Mouse (Mus musculus): ENCODE measurements around the gene Ccdc57.
"Not testable (repeated sequence)": the region's sequence is repeated elsewhere in the genome, so short reads cannot be mapped to it uniquely, and the experiment has no call there.

The Ccdc57 gene

DNA sequence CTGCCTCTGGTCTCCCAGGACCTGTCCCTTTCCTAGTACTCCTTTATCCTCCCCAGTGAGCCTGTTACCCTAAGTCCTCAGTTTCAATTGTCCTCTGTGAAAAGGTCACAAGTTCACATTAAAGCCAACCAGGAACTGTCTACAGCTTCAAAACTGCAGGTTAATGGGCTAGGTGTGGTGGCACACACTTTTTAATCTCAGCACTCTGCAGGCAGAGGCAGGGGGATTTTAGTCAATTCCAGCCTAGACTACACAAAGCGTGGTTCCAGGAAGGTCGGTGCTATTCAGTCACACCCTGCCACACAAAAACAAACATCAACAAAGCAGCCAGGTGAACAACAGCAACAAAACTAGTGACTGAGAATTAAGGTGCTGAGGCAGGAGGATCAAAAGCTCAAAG, 81.1 kb downstream of the Ccdc57 start:
- DNase-seq (ENCODE audit: low spot score in 2 of 2): no peak

GRCm38 (mm10) chr11:120851132-120851531, 81.5 kb downstream of the Ccdc57 start:
- no peak for DNase-seq (ENCODE audit: low spot score in 2 of 2)

GRCm38 (mm10) chr11:120850331-120851030, 82.2 kb downstream of the Ccdc57 start:
- peak; percentile 34 to 63 for DNase-seq (ENCODE audit: low spot score in 2 of 2)

DNA sequence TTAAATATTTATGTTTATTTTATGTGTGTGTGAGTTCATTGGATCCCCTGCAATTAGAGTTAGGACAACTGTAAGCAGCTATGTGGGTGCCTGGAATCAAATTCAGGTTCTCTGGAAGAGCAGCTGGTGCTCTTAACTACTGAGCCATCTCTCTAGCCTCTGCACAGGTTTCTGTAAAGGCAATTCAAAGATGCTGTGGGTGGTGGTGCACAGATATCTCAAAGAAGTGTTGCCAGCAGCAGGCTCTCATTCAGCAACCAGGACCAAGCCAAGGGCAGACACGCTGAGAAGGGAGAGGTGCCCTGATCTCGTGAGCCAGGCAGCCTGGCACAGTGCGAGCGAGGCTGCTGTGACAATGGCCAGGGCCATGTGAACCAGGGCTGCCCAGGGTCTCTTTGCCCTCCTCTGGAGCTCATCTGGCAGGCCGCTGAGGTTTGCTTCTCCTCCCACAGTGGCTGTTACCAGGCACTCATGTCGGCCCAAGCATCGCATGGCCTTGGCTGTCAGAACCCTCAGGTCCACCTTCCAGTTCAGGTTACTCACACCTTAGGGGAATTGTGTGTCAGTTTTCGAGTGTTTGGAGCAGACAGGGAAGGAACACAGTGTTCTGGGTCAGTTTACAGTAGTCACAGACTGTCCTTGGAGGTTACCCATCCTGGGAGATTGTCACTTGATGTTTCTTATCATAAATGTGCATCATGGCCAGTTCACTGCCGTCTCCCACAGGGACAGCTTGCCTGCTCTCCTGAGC, 85.8 kb downstream of the Ccdc57 start:
- no peak for DNase-seq (ENCODE audit: low spot score in 2 of 2)

GRCm38 (mm10) chr11:120844329-120844728, 88.3 kb downstream of the Ccdc57 start:
- no peak for DNase-seq (ENCODE audit: low spot score in 2 of 2)

DNA sequence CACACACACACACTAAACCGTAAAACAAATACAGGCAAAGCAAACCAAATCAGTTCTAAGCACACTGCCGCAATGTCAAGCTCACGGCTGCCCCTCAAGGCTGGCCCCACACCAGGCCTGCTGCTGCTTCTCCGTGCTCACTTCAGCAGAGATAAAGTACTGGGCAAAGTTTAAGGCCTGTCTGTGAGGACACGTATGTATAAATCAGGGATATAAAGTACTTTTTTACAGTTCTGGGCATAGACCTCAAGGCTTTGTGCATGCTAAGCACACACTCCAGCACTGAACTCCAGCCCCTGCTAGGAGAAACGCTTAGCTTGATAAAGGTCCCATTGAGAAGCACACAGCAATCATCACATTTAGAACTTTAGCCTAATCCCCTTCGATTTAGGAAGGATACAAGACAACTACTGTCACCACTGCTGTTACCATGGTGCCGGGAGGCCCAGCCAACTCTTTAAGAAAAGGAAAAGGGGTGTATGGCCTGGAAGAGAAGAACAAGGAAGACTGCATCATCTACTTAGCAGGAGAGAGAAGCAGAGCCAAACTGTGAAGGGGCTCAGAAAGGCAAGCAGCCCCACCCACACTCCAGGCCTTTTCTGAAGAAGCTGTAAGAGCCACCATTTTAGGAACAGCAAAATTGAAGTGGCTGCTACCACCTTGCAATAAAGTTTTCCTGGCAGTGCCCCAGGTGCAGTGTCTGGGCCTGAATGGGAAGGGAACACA, 99.0 kb downstream of the Ccdc57 start:
- no peak for DNase-seq (ENCODE audit: low spot score in 2 of 2)

DNA sequence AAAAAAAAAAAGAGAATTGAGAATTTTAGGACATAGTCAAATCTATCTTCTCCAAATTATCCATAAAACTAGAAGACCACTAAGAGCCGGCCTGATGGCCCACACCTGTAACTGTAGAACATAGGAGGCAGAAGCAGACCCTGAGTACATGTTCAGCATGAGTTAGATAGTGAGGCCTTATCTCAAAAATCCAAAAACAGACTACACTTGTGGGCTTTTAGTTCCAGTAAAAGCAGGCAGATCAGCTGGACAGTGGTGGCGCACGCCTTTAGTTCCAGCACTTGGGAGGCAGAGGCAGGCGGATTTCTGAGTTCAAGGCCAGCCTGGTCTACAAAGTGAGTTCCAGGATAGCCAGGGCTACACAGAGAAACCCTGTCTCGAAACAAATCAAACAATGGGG, 99.7 kb downstream of the Ccdc57 start:
- not testable (repeated sequence) for DNase-seq (ENCODE audit: low spot score in 2 of 2)

- DNase-seq (ENCODE audit: low spot score in 2 of 2): no peak
Measured at GRCm38 (mm10) chr11:120831659-120832440, 100.8 kb downstream of the Ccdc57 start.

GRCm38 (mm10) chr11:120830686-120831085, 102.0 kb downstream of the Ccdc57 start:
- no peak for DNase-seq (ENCODE audit: low spot score in 2 of 2)

- DNase-seq (ENCODE audit: low spot score in 2 of 2): no peak
Measured at GRCm38 (mm10) chr11:120829757-120830532, 102.7 kb downstream of the Ccdc57 start.

GRCm38 (mm10) chr11:120828416-120828815, 104.3 kb downstream of the Ccdc57 start:
- DNase-seq (ENCODE audit: low spot score in 2 of 2): no peak

DNA sequence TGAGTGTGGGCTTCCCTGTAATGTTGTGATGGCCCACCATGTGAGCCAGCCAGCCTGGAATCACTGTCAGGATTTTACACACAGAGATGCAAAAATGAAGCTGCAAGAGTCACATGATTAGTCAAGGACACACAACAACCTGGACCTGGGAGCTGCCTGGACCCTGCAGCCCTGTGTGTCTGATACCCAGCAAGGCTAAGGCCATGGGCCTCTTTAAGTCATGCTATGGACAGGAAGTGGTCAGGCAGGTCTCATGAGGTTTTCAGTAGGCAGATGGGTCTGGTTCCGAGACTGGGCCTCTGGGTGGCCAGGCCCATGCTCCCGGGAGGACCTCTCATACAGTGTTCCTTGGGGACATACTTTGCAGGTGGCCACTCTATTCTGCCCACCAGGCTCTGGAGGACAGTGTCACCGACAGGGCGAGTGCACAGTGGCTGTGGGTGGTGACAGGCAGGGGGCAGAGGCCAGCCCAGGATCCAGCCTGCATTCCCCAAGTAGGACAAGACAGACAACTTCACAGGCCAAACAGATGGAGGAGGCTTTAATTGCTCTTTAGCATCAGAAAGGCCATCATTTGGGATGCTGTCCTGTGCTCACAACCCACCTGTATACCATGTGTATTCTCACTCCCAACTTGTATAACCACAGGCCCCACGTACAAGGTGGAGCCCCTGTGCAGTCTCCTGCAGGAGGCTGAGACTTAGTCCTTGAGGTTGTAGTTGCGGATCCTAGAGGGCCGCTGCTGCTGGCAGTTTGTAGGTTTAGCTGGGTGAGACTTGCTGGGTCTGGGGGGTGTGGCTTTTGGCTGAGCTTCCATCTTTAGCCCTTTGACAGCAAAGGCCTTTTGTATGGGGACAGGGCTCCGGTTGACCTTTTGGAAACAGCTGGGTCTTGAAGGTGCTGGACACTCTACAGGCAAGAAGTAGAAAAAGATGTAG, 106.4 kb downstream of the Ccdc57 start:
- peak in 1 of 2 experiments; percentile 36 for DNase-seq (ENCODE audit: low spot score in 2 of 2)

DNA sequence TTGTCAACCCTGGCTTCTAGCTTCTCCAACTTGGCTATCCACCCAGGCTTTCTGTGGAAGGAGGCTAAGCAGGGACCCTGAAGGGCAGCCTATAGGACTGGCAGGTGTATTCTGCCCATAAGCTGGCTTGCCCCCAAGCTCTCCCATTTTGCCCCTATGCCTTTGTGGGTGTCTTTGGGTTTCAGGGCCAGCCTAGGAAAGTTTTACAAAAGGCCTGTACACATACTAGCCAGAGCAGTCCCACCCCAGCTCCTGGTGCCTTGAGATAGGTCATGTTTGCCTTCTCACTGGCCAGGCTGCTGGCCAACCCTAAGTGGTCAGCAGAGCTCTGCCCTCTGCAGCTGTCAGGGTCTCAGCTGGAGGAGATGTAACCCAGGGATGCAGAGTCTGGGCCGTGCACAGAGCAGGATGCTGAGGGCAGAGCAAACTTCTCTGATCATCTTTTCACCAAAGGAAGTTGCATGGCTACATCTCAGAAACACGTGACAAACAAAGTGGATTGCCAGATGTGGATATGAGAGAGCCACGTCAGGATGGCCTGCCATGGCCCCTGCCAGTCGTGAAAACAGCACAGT, 107.3 kb downstream of the Ccdc57 start:
- peak in 1 of 2 experiments; percentile 29 for DNase-seq (ENCODE audit: low spot score in 2 of 2)

GRCm38 (mm10) chr11:120824787-120825288, 107.8 kb downstream of the Ccdc57 start:
- no peak for DNase-seq (ENCODE audit: low spot score in 2 of 2)

- peak; percentile 96 for DNase-seq (ENCODE audit: low spot score in 2 of 2)
Measured at GRCm38 (mm10) chr11:120823956-120824786, 108.5 kb downstream of the Ccdc57 start, which contains the start of gene Fasn. TSS of gene Fasn (minus strand) at chr11:120824547.

DNA sequence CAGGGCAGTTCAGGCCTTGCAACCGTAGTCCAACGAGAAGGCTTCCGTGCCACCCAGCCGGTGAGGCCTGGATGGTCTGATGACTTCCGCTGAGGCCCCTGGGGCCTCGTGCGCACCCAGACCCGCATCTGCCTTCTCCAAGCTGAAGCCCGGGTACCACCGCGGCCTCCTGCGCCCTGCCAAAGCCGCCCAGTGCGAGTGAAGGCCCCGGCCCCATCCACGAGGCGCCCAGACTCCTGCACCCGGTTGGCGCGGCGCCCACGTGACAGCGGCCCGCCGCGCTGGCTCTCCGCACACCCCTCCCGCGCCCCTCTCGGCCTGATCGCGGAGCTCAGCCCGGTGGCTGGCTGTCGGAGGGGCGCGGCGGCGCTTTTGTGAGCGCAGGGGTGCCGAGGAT, 109.1 kb downstream of the Ccdc57 start:
- no peak for DNase-seq (ENCODE audit: low spot score in 2 of 2)

DNA sequence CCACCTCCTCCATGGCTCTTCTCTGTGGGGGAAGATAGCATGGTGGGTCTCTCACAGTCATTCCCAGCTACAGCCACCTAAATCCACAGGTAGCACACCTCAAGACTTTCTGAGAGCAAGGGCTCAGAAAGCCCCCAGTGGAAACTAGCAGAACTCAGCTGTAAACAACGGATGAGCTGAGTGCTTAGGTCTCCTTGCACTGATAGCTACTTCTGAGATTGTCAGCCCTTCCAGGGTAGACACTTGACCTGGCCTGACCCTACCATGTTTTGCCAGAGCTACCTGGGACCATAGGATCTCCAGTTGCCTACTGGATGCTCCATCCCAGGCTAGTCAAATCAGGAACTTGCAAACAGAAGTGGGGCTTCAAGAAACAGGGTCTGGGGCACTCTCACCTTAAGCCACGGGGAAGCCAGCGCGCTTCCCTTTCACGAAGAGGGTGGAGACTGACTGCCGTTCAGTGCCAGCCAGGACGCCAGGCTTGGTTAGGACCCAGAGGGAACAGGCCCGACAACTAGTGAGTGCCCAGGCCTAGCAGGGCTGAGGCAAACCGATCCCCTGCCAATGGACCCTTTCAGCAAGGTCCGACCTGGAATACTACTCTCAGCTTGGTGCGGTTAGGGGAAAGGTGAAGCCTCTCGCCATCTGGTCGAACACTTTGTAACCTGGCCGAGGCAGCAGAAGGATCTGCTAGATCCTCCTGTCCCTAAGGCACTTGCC, 109.7 kb downstream of the Ccdc57 start:
- DNase-seq (ENCODE audit: low spot score in 2 of 2): no peak

DNA sequence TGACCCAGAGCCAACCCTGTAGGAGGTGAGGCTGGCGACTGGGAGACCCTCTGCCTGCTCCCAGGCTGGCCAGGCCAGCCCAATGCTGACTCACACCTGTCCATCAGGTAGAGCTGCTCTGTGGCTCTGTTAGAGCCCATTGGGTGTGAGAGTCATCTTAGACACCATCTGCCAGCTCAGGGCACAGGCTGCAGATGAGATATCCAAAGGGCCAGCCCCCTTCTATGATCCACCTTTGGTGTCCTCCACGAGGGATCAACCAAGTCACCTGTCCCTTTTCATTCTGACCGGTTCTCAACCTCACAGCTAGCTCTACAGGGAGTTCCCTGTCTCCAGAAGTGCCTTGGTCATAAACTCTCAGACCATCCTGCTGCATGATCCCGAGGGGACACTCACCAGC, 110.4 kb downstream of the Ccdc57 start:
- no peak for DNase-seq (ENCODE audit: low spot score in 2 of 2)

Measured in natural killer cell, adult 2 months (primary cell).